Mouse (Mus musculus) lung, adult 18-20 months (tissue): Measurements from ENCODE around the gene Tmem125.

Source experiments
- DNase-seq, 2 experiments: peaks; one replicate each; pipeline ENCODE4 v3.0.0; 2022; ENCODE audit warnings: mixed read lengths in 2 of 2

Tmem125 gene

GRCm38 (mm10) chr4:118543592-118544260 lies at the start of gene Tmem125:
Gene Tmem125, minus strand, starts transcription at chr4:118544044.
- peak; percentile 89 to 91 for DNase-seq

DNA sequence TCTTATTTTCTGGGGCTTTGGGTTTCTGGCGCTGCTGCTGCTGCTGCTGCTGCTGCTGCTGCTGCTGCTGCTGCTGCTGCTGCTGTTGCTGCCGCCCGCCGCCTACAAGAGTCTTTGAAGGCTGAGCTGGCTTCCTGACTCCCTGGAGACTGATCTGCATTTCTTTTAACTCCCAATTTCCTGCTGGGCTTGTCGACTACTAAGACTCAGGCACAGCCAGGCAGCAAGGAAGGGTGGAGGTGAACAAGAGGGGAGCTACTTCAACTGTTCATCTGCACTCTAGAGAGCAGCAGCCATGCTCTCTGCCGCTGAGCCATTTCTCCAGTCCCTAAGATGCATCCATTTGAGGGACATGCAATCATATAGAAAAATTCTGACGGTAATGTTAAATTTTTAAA lies 45.9 kb upstream of the Tmem125 start:
- no peak for DNase-seq

DNA sequence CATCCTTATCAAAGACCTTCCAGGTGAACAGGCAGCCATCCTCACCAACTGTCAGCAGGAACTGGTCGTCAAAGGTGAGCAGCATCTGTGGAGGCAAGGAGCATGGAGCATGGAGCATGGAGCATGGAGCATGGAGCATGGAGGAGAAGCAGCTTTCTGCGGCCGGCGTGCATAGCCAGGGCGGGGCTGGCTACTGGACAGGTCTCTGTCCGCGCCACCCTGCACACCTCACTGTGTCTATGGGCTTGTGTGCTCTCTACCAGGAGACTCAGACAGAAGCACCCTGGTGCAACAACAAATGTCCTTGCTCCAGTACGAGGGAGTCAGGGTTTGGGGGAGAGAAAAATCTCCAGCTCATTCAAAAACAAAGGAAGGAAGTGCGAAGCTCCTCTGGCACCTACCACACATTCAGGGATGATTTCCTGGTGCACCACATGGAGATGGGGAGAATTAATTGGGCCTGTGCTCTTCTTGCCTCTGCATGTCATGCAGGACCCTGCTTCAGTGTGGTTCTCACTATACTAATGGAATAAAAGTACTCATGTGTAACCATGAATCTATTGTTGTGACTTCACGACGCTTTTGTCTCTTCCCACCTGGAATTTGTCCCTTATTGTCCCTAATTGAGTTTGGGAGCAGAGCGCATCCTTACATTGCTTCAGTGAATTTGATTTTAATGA lies 45.3 kb upstream of the Tmem125 start:
- no peak for DNase-seq

DNA sequence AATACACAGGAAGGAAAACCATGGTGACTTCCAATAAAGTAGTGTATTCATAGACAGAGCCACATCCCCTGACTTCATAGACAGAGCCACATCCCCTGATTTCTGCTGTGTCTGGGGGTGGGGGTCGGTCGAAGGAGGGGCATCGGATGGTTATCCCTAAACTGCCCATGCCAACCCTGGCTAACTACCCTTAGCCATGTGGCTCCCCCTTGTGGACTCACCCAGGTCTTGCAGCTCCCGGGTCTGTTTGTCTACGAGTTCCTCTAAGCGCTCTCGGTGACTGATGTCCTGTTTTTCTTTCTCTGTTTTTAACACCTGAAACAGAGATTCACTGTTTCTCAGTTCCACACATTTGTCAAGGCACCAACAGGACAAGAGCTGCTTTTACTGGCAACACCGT lies 38.8 kb upstream of the Tmem125 start:
- DNase-seq = no peak

DNA sequence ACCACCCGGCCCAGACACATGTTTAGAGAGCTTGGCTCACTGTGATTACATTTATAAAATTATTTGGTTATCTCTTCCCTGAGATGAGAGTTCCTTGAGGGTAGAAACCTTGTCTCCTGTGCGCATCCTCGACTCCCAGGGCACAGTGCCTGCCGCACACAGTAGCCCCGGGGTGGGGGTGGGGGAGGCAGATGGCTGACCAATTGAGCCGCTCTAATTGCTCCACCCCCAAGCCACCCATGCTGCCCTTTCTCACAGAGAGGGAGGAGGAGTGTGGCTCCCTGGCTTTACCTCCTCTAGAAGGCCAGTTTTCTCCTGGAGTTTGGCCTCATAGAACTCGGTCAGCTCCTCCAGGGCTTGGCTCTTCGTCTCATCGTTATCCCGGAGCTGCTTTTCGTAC lies 37.7 kb upstream of the Tmem125 start:
- DNase-seq = no peak

DNA sequence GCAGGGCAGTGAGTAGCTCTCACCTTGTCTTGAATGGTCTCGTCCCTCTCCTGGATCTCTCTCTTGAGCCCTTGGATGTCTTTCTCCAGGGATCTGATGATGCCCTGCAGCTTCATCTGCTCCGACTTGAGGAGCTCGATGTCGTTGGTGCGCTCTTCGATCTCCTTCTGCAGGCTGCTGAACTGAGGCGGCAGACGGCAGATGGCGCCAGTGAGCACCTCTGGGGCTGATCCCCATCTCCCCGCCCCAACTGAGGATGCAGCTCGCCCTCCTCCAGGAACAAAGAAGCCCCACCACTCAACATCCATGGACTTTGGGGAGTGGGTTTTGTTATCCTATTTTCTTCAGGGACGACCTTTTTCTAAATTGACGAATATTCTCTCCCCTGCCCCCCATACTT lies 35.5 kb upstream of the Tmem125 start:
- DNase-seq = peak; percentile 18 to 24

GRCm38 (mm10) chr4:118576097-118576496 lies 32.3 kb upstream of the Tmem125 start:
- DNase-seq = peak; percentile 65 to 66

DNA sequence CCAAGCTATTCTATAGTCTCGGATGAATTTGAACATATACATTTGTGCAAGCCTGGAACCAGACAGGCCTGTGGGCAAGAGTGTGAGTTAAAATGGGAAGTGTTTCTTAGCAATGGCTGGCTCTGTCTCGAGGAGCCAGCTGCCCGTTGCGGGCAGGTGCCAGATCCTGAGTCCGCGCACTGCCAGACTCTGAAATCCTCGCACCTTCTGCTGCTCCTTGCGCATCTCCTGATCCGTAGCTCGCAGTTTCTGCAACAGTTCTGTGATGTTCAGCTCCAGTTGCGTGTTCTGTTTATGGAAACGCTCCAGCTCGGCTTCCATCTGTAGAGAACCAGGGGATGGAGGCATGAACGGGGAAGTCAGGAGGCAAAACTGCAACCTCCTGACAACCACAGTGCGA lies 27.6 kb upstream of the Tmem125 start:
- DNase-seq = no peak

- DNase-seq = peak in 1 of 2 experiments; percentile 22
Observed at GRCm38 (mm10) chr4:118569320-118569719, 25.5 kb upstream of the Tmem125 start.

- no peak for DNase-seq
Observed at GRCm38 (mm10) chr4:118568709-118569108, 24.9 kb upstream of the Tmem125 start.

DNA sequence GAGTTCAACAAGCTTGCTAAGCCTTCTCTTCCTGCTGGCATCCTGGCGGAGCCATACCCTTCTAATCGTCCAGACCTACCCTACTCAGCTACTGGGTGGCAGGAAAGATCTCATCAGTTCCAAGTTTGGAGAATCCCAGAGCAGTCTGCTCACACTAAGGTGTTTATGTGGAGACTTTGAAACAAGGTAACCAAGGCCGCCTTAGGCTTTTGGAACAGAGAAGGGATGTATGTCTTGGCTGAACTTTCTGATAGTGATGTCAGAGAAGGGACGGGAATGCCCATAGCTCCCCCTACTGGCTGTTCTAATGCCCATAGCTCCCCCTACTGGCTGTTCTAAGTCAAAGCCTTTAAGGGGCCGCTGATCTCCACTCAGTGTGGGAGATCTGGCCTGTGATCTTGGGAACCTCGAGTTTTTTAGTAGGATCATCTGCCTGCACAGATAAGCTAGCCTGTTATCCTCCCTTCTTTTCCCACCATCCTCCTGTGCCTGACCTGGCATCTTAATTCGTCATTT lies 22.4 kb upstream of the Tmem125 start:
- DNase-seq = peak; percentile 22 to 63

- no peak for DNase-seq
Observed at GRCm38 (mm10) chr4:118564926-118565279, 21.1 kb upstream of the Tmem125 start.

DNA sequence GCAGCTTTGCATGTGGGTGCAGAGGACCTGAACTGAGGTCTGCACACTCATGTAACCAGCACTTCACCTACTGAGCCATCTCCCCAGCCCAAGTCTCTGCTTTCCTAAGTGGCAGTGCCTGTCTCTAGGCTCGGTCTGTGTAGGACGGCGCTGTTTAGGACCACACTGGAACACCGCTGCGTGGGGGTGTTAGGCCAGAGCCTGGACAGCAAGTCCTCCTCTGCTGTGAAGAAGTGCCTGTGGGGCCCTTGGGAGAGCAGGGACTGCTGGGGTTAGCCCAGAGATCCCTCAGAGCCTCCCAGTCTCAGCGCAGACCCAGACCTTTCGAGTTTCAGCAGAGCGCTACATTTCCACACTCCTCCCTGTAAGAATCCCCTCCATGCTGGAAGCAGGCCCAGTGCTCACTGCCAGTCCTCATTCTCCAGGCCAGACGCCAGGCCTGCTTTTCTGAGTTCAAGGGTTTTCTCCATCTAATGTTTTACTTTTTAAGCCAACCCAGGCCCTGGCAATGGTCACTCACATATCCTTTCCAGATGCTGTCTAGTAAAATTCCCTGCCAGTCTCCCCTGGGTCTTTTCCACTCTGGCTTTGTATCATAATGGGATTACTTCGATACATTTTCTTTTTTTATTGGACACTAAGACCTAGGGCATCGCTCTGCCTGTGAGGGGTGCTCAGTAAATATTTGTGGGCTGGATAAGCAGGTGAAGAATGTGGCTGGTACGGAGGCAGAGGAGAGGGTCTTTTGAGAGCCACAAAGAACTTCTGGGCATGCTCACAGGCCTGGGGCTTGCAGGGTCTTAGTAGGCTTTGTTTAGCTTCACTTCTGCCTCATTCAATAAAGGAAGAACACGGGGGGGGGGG lies 20.4 kb upstream of the Tmem125 start:
- no peak for DNase-seq

DNA sequence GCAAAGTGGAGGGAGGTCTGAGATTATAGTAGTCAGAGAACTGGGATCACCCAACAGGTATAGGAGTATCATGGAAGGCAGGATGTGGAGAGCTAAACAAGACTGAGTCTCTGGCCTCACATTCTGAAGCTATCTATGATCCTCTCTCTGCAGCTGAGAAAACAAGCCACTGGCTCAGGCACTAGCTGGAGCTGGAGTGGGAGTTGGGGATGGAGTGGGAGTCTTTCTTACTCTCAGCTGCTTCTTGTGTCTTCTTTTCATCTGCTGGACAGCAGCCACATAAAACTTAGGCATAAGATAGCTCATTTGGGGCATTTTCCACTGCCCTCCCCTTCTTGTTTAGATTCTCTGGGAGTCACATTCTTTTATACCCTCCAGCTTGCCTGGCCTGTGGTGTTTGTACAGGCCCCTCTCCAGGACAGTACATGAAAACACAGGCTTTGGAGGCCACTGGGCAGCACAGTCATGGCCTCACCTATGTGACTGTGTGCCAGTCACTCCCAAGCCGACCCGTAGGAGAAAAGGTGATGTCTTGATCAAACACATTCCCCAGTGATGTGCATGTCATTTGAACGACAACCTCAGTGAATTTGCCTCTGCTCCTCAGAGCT lies 9.3 kb upstream of the Tmem125 start:
- no peak for DNase-seq

DNA sequence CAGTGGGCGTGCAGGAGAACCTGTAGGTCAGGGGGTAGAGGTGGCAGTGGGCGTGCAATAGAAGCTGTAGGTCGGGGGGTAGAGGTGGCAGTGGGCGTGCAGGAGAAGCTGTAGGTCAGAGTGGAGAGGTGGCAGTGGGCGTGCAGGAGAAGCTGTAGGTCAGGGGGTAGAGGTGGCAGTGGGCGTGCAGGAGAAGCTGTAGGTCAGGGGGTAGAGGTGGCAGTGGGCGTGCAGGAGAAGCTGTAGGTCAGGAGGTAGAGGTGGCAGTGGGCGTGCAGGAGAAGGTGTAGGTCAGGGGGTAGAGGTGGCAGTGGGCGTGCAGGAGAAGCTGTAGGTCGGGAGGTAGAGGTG lies 4.3 kb upstream of the Tmem125 start:
- DNase-seq = peak; percentile 19 to 45

- peak; percentile 67 to 81 for DNase-seq
Observed at GRCm38 (mm10) chr4:118547424-118548129, 3.7 kb upstream of the Tmem125 start.

DNA sequence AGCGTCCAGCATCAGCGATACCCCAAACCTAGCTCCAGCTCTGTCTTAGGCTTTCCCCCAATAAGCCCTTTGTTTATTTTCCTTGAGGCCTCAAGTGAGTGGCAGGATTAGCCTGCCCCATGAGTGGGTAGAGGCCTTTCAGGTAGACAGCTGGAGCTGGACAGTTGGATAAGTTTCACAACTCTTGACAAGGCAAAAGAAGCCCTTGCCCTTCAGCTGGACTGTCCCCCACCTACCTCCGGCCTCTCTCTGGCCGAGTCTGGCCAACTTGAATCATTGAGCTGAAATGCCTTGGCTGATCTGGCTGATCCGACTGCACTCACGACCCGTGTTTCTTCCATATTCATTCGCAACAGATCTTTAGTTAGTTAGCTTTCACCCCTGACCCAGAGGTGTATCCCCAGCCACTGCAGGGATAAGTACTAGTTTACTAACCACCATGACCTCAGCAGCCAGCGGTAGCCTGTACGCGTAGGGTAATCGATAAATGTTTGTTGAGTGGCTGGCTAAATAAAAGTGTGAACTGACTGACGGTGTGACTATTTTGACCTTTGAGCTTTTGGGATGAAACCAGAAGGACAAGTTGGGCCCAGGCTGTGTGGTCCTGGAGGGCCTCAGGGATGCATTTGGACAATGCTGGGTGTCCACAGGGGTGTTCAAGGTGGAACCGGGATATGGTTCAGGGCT lies 740 bp upstream of the Tmem125 start:
- DNase-seq = no peak

DNA sequence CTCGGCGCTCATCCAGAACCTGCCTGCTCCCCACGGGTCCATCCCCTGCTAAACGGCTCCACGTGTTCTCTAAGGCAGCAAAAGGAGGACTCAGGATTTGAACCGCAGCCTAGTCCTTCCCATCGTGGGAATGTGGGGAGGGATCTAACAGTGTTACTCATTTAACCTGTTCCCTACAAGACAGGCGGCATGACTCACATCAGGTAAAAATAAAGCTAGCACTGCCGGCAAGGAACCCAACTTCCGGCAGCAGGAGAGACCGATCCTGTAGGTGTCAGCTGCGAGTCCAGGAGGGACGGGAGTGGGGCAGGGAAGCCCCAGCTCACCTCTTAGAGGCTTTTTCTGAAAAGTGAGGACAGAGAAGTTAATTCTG lies 700 bp downstream of the Tmem125 start:
- peak; percentile 63 to 77 for DNase-seq

GRCm38 (mm10) chr4:118542510-118543157 lies 1.2 kb downstream of the Tmem125 start:
- DNase-seq = peak; percentile 36 to 67

GRCm38 (mm10) chr4:118539904-118540303 lies 3.9 kb downstream of the Tmem125 start:
- DNase-seq = no peak

GRCm38 (mm10) chr4:118537801-118538200 lies 6.0 kb downstream of the Tmem125 start:
- no peak for DNase-seq
